Mouse (Mus musculus) left cerebral cortex, adult 9 months (tissue): Measurements from ENCODE around the gene Tinf2.

Source experiments
- DNase-seq, 2 experiments: peaks; one replicate each; pipeline ENCODE4 v3.0.0; 2022; ENCODE audit warnings: low spot score in 2 of 2

Tinf2 gene

GRCm38 (mm10) chr14:55681160-55682117, at the start of gene Tinf2:
Tinf2 (minus strand) TSS chr14:55681820.
- peak; percentile 94 to 98 for DNase-seq

GRCm38 (mm10) chr14:55730531-55731032, 49.0 kb upstream of the Tinf2 start:
- DNase-seq = peak in 1 of 2 experiments; percentile 55

GRCm38 (mm10) chr14:55730116-55730515, 48.5 kb upstream of the Tinf2 start:
- DNase-seq = no peak

- no peak for DNase-seq
Measured at GRCm38 (mm10) chr14:55727889-55728685, 46.5 kb upstream of the Tinf2 start.

- no peak for DNase-seq
Measured at GRCm38 (mm10) chr14:55726261-55726660, 44.6 kb upstream of the Tinf2 start.

GRCm38 (mm10) chr14:55724411-55724871, 42.8 kb upstream of the Tinf2 start:
- DNase-seq = no peak

GRCm38 (mm10) chr14:55723433-55723832, 41.8 kb upstream of the Tinf2 start:
- DNase-seq = no peak

- DNase-seq = no peak
Measured at GRCm38 (mm10) chr14:55722438-55722945, 40.9 kb upstream of the Tinf2 start.

GRCm38 (mm10) chr14:55721700-55722437, 40.2 kb upstream of the Tinf2 start, which contains the start of gene Rabggta:
Rabggta (minus strand) TSS chr14:55722263.
- peak; percentile 82 to 91 for DNase-seq

- no peak for DNase-seq
Measured at GRCm38 (mm10) chr14:55721076-55721475, 39.5 kb upstream of the Tinf2 start.

GRCm38 (mm10) chr14:55720666-55721065, 39.0 kb upstream of the Tinf2 start:
- DNase-seq = no peak

- no peak for DNase-seq
Measured at GRCm38 (mm10) chr14:55719737-55720136, 38.1 kb upstream of the Tinf2 start.

GRCm38 (mm10) chr14:55716884-55717283, 35.3 kb upstream of the Tinf2 start:
- DNase-seq = no peak

- DNase-seq = no peak
Measured at GRCm38 (mm10) chr14:55716271-55716670, 34.7 kb upstream of the Tinf2 start.

- DNase-seq = no peak
Measured at GRCm38 (mm10) chr14:55714893-55715292, 33.3 kb upstream of the Tinf2 start.

GRCm38 (mm10) chr14:55713729-55714122, 32.1 kb upstream of the Tinf2 start, which contains the start of gene Tgm1:
Tgm1 (minus strand) TSS chr14:55713926.
- no peak for DNase-seq

GRCm38 (mm10) chr14:55713007-55713728, 31.5 kb upstream of the Tinf2 start:
- DNase-seq = no peak

GRCm38 (mm10) chr14:55711786-55712185, 30.2 kb upstream of the Tinf2 start:
- DNase-seq = no peak

- DNase-seq = no peak
Measured at GRCm38 (mm10) chr14:55709509-55709908, 27.9 kb upstream of the Tinf2 start.

GRCm38 (mm10) chr14:55707397-55707796, 25.8 kb upstream of the Tinf2 start:
- no peak for DNase-seq
